Mouse (Mus musculus) cerebellum, adult 8-10 months (tissue): Measurements from ENCODE around the gene Pgm5.
"Not testable (repeated sequence)": the region's sequence is repeated elsewhere in the genome, so short reads cannot be mapped to it uniquely, and the experiment has no call there.

Experiments
- DNase-seq: peaks from one replicate; pipeline ENCODE4 v3.0.0; 2022

The Pgm5 gene

GRCm38 (mm10) chr19:24861612-24862451 lies at the start of gene Pgm5:
TSS of gene Pgm5 (minus strand) at chr19:24861855.
- DNase-seq, result no peak

- DNase-seq, result no peak
Measured at GRCm38 (mm10) chr19:24908385-24909155, 46.9 kb upstream of the Pgm5 start.

- no peak for DNase-seq
Measured at GRCm38 (mm10) chr19:24907655-24908054, 46.0 kb upstream of the Pgm5 start.

GRCm38 (mm10) chr19:24902821-24903220 lies 41.2 kb upstream of the Pgm5 start:
- no peak for DNase-seq

- no peak for DNase-seq
Measured at GRCm38 (mm10) chr19:24902256-24902655, 40.6 kb upstream of the Pgm5 start.

GRCm38 (mm10) chr19:24901666-24902065 lies 40.0 kb upstream of the Pgm5 start:
- DNase-seq, result no peak

- no peak for DNase-seq
Measured at GRCm38 (mm10) chr19:24900581-24901220, 39.0 kb upstream of the Pgm5 start, which contains the start of gene Foxd4. TSS of gene Foxd4 (minus strand) at chr19:24901197.

- DNase-seq, result no peak
Measured at GRCm38 (mm10) chr19:24899578-24900544, 38.2 kb upstream of the Pgm5 start.

GRCm38 (mm10) chr19:24898737-24899577 lies 37.3 kb upstream of the Pgm5 start:
- no peak for DNase-seq

- no peak for DNase-seq
Measured at GRCm38 (mm10) chr19:24897896-24898736, 36.5 kb upstream of the Pgm5 start.

GRCm38 (mm10) chr19:24897006-24897895 lies 35.6 kb upstream of the Pgm5 start:
- no peak for DNase-seq

GRCm38 (mm10) chr19:24896536-24896935 lies 34.9 kb upstream of the Pgm5 start:
- no peak for DNase-seq

GRCm38 (mm10) chr19:24886888-24887287 lies 25.2 kb upstream of the Pgm5 start:
- no peak for DNase-seq

- DNase-seq, result peak; percentile 36
Measured at GRCm38 (mm10) chr19:24885504-24885903, 23.8 kb upstream of the Pgm5 start.

- no peak for DNase-seq
Measured at GRCm38 (mm10) chr19:24881237-24881636, 19.6 kb upstream of the Pgm5 start.

GRCm38 (mm10) chr19:24875129-24875870 lies 13.6 kb upstream of the Pgm5 start, which contains the start of gene Gm10053:
TSS of gene Gm10053 (plus strand) at chr19:24875686.
- DNase-seq, result not testable (repeated sequence)

- DNase-seq, result no peak
Measured at GRCm38 (mm10) chr19:24873873-24874272, 12.2 kb upstream of the Pgm5 start.

- peak; percentile 37 for DNase-seq
Measured at GRCm38 (mm10) chr19:24871037-24871635, 9.5 kb upstream of the Pgm5 start.
